8 mouse cellular contexts compared by ENCODE assay signal in the genomic region with DNA sequence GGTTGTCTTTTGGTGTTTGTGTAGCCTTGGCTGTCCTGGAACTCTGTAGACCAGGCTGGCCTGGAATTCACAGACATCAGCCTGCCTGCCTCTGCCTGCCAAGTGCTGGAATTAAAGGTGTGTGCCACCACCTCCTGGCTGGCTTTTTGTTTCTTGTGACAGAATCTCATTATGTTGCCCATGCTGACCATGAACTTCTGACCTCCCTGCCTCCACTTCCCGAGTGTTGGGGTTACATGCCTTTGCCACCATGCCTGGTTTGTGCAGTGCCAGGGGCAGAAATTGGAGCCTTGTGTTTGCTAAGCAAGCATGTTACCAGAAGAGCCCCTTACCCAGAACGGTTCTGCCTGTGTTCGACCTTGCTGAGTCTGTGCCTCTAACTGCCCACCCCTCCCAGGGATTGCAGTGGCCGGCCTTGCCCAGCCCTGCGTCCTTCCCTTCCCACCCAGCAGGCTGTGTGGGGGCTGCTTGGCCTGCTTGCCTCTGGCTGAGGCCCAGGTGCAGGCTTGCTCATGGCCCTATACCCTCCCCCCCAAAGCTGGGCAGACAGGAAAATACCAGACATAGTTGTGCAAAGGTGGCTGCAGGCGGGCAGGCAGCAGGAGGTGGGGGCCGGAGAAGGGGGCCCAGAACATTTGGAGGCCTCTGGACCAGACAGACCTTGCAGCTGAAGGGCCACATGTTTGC. TPM values are rescaled to one million over a fixed set of nuclear protein-coding genes. Genes with fewer than 3 reads are reported as not detected.
DNase-seq lines count a peak whose midpoint lies in the region; ATAC-seq and TF ChIP-seq lines count a peak whose summit lies in the region.

No protein-coding gene starts in this region.

- no peak overlapping the region for H3K4me2 ChIP-seq in forebrain, embryonic 13.5 days
- H3K4me2 ChIP-seq in forebrain, postnatal 0 days (ENCODE audit: low read depth) = no peak overlapping the region
- no peak overlapping the region for H3K4me2 ChIP-seq in hindbrain, postnatal 0 days (ENCODE audit: low read depth, low read length)
- H3K4me2 ChIP-seq in liver, embryonic 16.5 days (ENCODE audit: low read depth, low read length) = no peak overlapping the region

- H3K4me1 ChIP-seq in forebrain, embryonic 13.5 days = peaks cover 86% of the 10 kb centered on the region
- H3K4me1 ChIP-seq in forebrain, postnatal 0 days (ENCODE audit: insufficient read depth) = peaks cover 5% of the 10 kb centered on the region
- peaks cover 36% of the 10 kb centered on the region for H3K4me1 ChIP-seq in hindbrain, postnatal 0 days (ENCODE audit: insufficient read depth, low read length)
- H3K4me1 ChIP-seq in liver, embryonic 16.5 days (ENCODE audit: control insufficient read depth, low read depth, low read length) = peaks cover 30% of the 10 kb centered on the region
- H3K4me1 ChIP-seq in cerebellum, adult 2 months (ENCODE audit: control insufficient read depth, insufficient read depth, low read length) = peaks cover 5% of the 10 kb centered on the region

- H3K9ac ChIP-seq in forebrain, embryonic 13.5 days = peak overlapping the region; percentile 22; the same call in 1 of the 2 replicates
- no peak overlapping the region for H3K9ac ChIP-seq in forebrain, postnatal 0 days
- no peak overlapping the region for H3K9ac ChIP-seq in hindbrain, postnatal 0 days (replicated peaks; ENCODE audit: low read length)
- H3K9ac ChIP-seq in liver, embryonic 16.5 days (ENCODE audit: low read depth, low read length) = no peak overlapping the region

- H3K4me3 ChIP-seq in forebrain, embryonic 13.5 days = no peak overlapping the region
- H3K4me3 ChIP-seq in forebrain, postnatal 0 days (ENCODE audit: low read depth, low read length) = no peak overlapping the region
- H3K4me3 ChIP-seq in hindbrain, postnatal 0 days (ENCODE audit: low read length) = no peak overlapping the region
- no peak overlapping the region for H3K4me3 ChIP-seq in liver, embryonic 16.5 days (ENCODE audit: low read depth, low read length)
- no peak overlapping the region for H3K4me3 ChIP-seq in cerebellum, adult 2 months (replicated peaks; ENCODE audit: insufficient read depth, low read depth, low read length)

- CTCF ChIA-PET in Patski (lab: Charles Lee) = interaction anchor here (0.8 to 2.3 kb wide), 2 partner anchors 10 to 11 kb away, joined by 3 to 9 read pairs; no protein-coding TSS in a partner anchor

- POLR2A ChIA-PET in Patski (lab: Charles Lee) = interaction anchor here (0.6 kb wide), 1 partner anchor 9 kb away, joined by 3 read pairs; no protein-coding TSS in a partner anchor

- peak overlapping the region; percentile 21; the same call in 1 of the 2 replicates for H3K27ac ChIP-seq in forebrain, embryonic 13.5 days
- H3K27ac ChIP-seq in forebrain, postnatal 0 days (ENCODE audit: low read depth, low read length) = no peak overlapping the region
- H3K27ac ChIP-seq in hindbrain, postnatal 0 days = peak overlapping the region; percentile 32; the same call in 1 of the 2 replicates
- H3K27ac ChIP-seq in liver, embryonic 16.5 days (ENCODE audit: low read length) = no peak overlapping the region
- H3K27ac ChIP-seq in cerebellum, adult 2 months (ENCODE audit: insufficient read depth, low read length) = no peak overlapping the region

- WGBS in forebrain, embryonic 13.5 days = 46% methylated on average over 7 of the region's 7 CpGs
- WGBS in forebrain, postnatal 0 days = 39% methylated on average over 7 of the region's 7 CpGs
- WGBS in hindbrain, postnatal 0 days = 31% methylated on average over 7 of the region's 7 CpGs
- WGBS in liver, embryonic 16.5 days (ENCODE audit: insufficient replicate concordance) = 55% methylated on average over 7 of the region's 7 CpGs
- 47% methylated on average over 7 of the region's 7 CpGs for WGBS in cerebellum, adult 2 months

- TF ChIP-seq CTCF in forebrain, postnatal 0 days (IDR thresholded peaks at IDR 0.05; ENCODE audit: low read depth) = no peak
- no peak for TF ChIP-seq CTCF in Patski (IDR thresholded peaks at IDR 0.05)
- TF ChIP-seq CTCF in hindbrain, postnatal 0 days (IDR thresholded peaks at IDR 0.05; ENCODE audit: low read depth) = no peak
- no peak for TF ChIP-seq CTCF in cerebellum, adult 2 months (IDR thresholded peaks at IDR 0.05; ENCODE audit: borderline replicate concordance, insufficient read depth, low read depth, low read length)

- intact Hi-C loops in gastrocnemius, postnatal 14 days (cut with DNase I; ENCODE audit: low total_unique reads) = loop anchor here (10.0 kb wide), 2 partner anchors 108 to 288 kb away; no protein-coding TSS in a partner anchor

- no peak for DNase-seq in forebrain, postnatal 0 days
- DNase-seq in Patski (ENCODE audit: low read depth, low spot score) = no peak
- no peak for DNase-seq in hindbrain, postnatal 0 days (ENCODE audit: low spot score)
- DNase-seq in layer of hippocampus, postnatal 25 days (ENCODE audit: extremely low spot score in 1 of 2, low spot score in 1 of 2) = no peak
- no peak for DNase-seq in cerebellum, adult 2 months
- no peak for DNase-seq in gastrocnemius, postnatal 14 days

- H3K27me3 ChIP-seq in forebrain, embryonic 13.5 days = no peaks in the 10 kb centered on the region
- H3K27me3 ChIP-seq in forebrain, postnatal 0 days (ENCODE audit: insufficient read depth, low read length) = no peaks in the 10 kb centered on the region
- no peaks in the 10 kb centered on the region for H3K27me3 ChIP-seq in Patski
- no peaks in the 10 kb centered on the region for H3K27me3 ChIP-seq in hindbrain, postnatal 0 days (ENCODE audit: insufficient read depth, low read length)
- no peaks in the 10 kb centered on the region for H3K27me3 ChIP-seq in liver, embryonic 16.5 days (ENCODE audit: control insufficient read depth, insufficient read depth, low read depth, low read length)
- no peaks in the 10 kb centered on the region for H3K27me3 ChIP-seq in cerebellum, adult 2 months (ENCODE audit: control insufficient read depth, insufficient read depth, low read length)

- in situ Hi-C loops in Patski (cut with MboI; ENCODE audit: low pct_unique_long_range_greater_than_20kb) = no loop called here

- H3K9me3 ChIP-seq in forebrain, embryonic 13.5 days (replicated peaks) = no peaks in the 10 kb centered on the region
- no peaks in the 10 kb centered on the region for H3K9me3 ChIP-seq in forebrain, postnatal 0 days (ENCODE audit: low read length)
- H3K9me3 ChIP-seq in hindbrain, postnatal 0 days (ENCODE audit: low read length) = no peaks in the 10 kb centered on the region
- H3K9me3 ChIP-seq in liver, embryonic 16.5 days (replicated peaks; ENCODE audit: control insufficient read depth, low read length) = no peaks in the 10 kb centered on the region

- no peak for TF ChIP-seq POLR2A in cerebellum, adult 2 months (IDR thresholded peaks at IDR 0.05; ENCODE audit: borderline replicate concordance, insufficient read depth, low read length)

- ATAC-seq in forebrain, embryonic 13.5 days = no peak
- no peak for ATAC-seq in forebrain, postnatal 0 days
- ATAC-seq in Patski = peak; percentile 6
- no peak for ATAC-seq in hindbrain, postnatal 0 days
- ATAC-seq in liver, embryonic 16.5 days (ENCODE audit: low read depth) = peak; percentile 27; the same call in 1 of the 2 replicates

- 0 out of 2 replicates have a peak, but pooled peaks cover 5% of the 10 kb centered on the region for H3K36me3 ChIP-seq in forebrain, embryonic 13.5 days (ENCODE audit: poor library complexity, severe bottlenecking)
- H3K36me3 ChIP-seq in forebrain, postnatal 0 days (ENCODE audit: insufficient read depth) = no peaks in the 10 kb centered on the region
- no peaks in the 10 kb centered on the region for H3K36me3 ChIP-seq in hindbrain, postnatal 0 days (ENCODE audit: insufficient read depth, low read length)
- H3K36me3 ChIP-seq in liver, embryonic 16.5 days (ENCODE audit: control insufficient read depth, insufficient read depth) = no peaks in the 10 kb centered on the region

RNA-seq across cellular contexts. Expression of gene Glis2, which starts 8.4 kb away (rescaled TPM):
- 16.7 and 19.4 TPM in 2 replicates for polyA plus RNA-seq in forebrain, embryonic 13.5 days (2015; fragmentation: Nextera tagmentation; extraction: Ambion mirVana)
- total RNA-seq in forebrain, postnatal 0 days (2014; rRNA removed) = 13.3 and 15.2 TPM in 2 replicates
- polyA plus RNA-seq in forebrain, postnatal 0 days (2015; fragmentation: Nextera tagmentation; extraction: Ambion mirVana) = 7.1 and 11.6 TPM in 2 replicates
- polyA plus RNA-seq in Patski (2021) = 87.1 TPM
- 25.8 and 28.2 TPM in 2 replicates for total RNA-seq in hindbrain, postnatal 0 days (2014; rRNA removed)
- 12.0 and 12.5 TPM in 2 replicates for polyA plus RNA-seq in hindbrain, postnatal 0 days (2015; fragmentation: Nextera tagmentation; extraction: Ambion mirVana)
- 2.1 and 2.5 TPM in 2 replicates for polyA plus RNA-seq in liver, embryonic 16.5 days (2015; fragmentation: Nextera tagmentation; extraction: Ambion mirVana)
- 10 to 100 TPM; 15.4 to 16.2 TPM for total RNA-seq in layer of hippocampus, postnatal 25 days (2021)
- polyA plus RNA-seq in cerebellum, adult 2 months (2012; rRNA removed) = 16.0 and 19.5 TPM in 2 replicates
- 10 to 100 TPM; 11.8 to 15.2 TPM for total RNA-seq in gastrocnemius, postnatal 14 days (2021)

RNA-seq across cellular contexts. Expression of gene Pam16, which starts 21.9 kb away (rescaled TPM):
- polyA plus RNA-seq in forebrain, embryonic 13.5 days (2015; fragmentation: Nextera tagmentation; extraction: Ambion mirVana) = 142 and 149 TPM in 2 replicates
- total RNA-seq in forebrain, postnatal 0 days (2014; rRNA removed) = 52.2 and 54.5 TPM in 2 replicates
- polyA plus RNA-seq in forebrain, postnatal 0 days (2015; fragmentation: Nextera tagmentation; extraction: Ambion mirVana) = 138 and 161 TPM in 2 replicates
- 57.2 TPM for polyA plus RNA-seq in Patski (2021)
- 25.4 and 88.3 TPM in 2 replicates for total RNA-seq in hindbrain, postnatal 0 days (2014; rRNA removed)
- polyA plus RNA-seq in hindbrain, postnatal 0 days (2015; fragmentation: Nextera tagmentation; extraction: Ambion mirVana) = 135 and 140 TPM in 2 replicates
- polyA plus RNA-seq in liver, embryonic 16.5 days (2015; fragmentation: Nextera tagmentation; extraction: Ambion mirVana) = 50.8 and 54.5 TPM in 2 replicates
- total RNA-seq in layer of hippocampus, postnatal 25 days (2021) = 10 to 100 TPM; 76.3 to 82.6 TPM
- polyA plus RNA-seq in cerebellum, adult 2 months (2012; rRNA removed) = 121 and 132 TPM in 2 replicates
- total RNA-seq in gastrocnemius, postnatal 14 days (2021) = 10 to 100 TPM; 68.0 to 74.9 TPM

RNA-seq across cellular contexts. Expression of gene Vasn, which starts 36.8 kb away (rescaled TPM):
- 2.3 and 2.7 TPM in 2 replicates for polyA plus RNA-seq in forebrain, embryonic 13.5 days (2015; fragmentation: Nextera tagmentation; extraction: Ambion mirVana)
- total RNA-seq in forebrain, postnatal 0 days (2014; rRNA removed) = 5.5 and 6.5 TPM in 2 replicates
- polyA plus RNA-seq in forebrain, postnatal 0 days (2015; fragmentation: Nextera tagmentation; extraction: Ambion mirVana) = 3.0 and 3.6 TPM in 2 replicates
- 74.5 TPM for polyA plus RNA-seq in Patski (2021)
- total RNA-seq in hindbrain, postnatal 0 days (2014; rRNA removed) = 18.4 and 18.8 TPM in 2 replicates
- polyA plus RNA-seq in hindbrain, postnatal 0 days (2015; fragmentation: Nextera tagmentation; extraction: Ambion mirVana) = 6.1 and 7.3 TPM in 2 replicates
- polyA plus RNA-seq in liver, embryonic 16.5 days (2015; fragmentation: Nextera tagmentation; extraction: Ambion mirVana) = 2.0 and 3.0 TPM in 2 replicates
- total RNA-seq in layer of hippocampus, postnatal 25 days (2021) = 1 to 10 TPM; 6.0 TPM
- polyA plus RNA-seq in cerebellum, adult 2 months (2012; rRNA removed) = 6.4 and 6.5 TPM in 2 replicates
- total RNA-seq in gastrocnemius, postnatal 14 days (2021) = 1 to 10 TPM; 7.6 to 8.4 TPM

RNA-seq across cellular contexts. Expression of gene Dnaja3, which starts 36.9 kb away (rescaled TPM):
- 48.0 and 53.2 TPM in 2 replicates for polyA plus RNA-seq in forebrain, embryonic 13.5 days (2015; fragmentation: Nextera tagmentation; extraction: Ambion mirVana)
- 47.2 and 51.5 TPM in 2 replicates for total RNA-seq in forebrain, postnatal 0 days (2014; rRNA removed)
- 37.5 and 48.6 TPM in 2 replicates for polyA plus RNA-seq in forebrain, postnatal 0 days (2015; fragmentation: Nextera tagmentation; extraction: Ambion mirVana)
- polyA plus RNA-seq in Patski (2021) = 84.4 TPM
- total RNA-seq in hindbrain, postnatal 0 days (2014; rRNA removed) = 49.6 and 50.6 TPM in 2 replicates
- 52.9 and 54.3 TPM in 2 replicates for polyA plus RNA-seq in hindbrain, postnatal 0 days (2015; fragmentation: Nextera tagmentation; extraction: Ambion mirVana)
- polyA plus RNA-seq in liver, embryonic 16.5 days (2015; fragmentation: Nextera tagmentation; extraction: Ambion mirVana) = 46.5 and 47.3 TPM in 2 replicates
- total RNA-seq in layer of hippocampus, postnatal 25 days (2021) = 10 to 100 TPM; 62.5 to 71.8 TPM
- polyA plus RNA-seq in cerebellum, adult 2 months (2012; rRNA removed) = 60.6 and 64.0 TPM in 2 replicates
- total RNA-seq in gastrocnemius, postnatal 14 days (2021) = 100 to 1,000 TPM in 1 of 2 experiments, 10 to 100 TPM in 1; 88.0 to 100 TPM

RNA-seq across cellular contexts. Expression of gene Tfap4, which starts 43.3 kb away (rescaled TPM):
- 15.7 and 17.3 TPM in 2 replicates for polyA plus RNA-seq in forebrain, embryonic 13.5 days (2015; fragmentation: Nextera tagmentation; extraction: Ambion mirVana)
- total RNA-seq in forebrain, postnatal 0 days (2014; rRNA removed) = 9.1 and 10.2 TPM in 2 replicates
- 6.4 and 8.0 TPM in 2 replicates for polyA plus RNA-seq in forebrain, postnatal 0 days (2015; fragmentation: Nextera tagmentation; extraction: Ambion mirVana)
- polyA plus RNA-seq in Patski (2021) = 9.8 TPM
- total RNA-seq in hindbrain, postnatal 0 days (2014; rRNA removed) = 7.8 and 9.3 TPM in 2 replicates
- polyA plus RNA-seq in hindbrain, postnatal 0 days (2015; fragmentation: Nextera tagmentation; extraction: Ambion mirVana) = 7.0 and 7.6 TPM in 2 replicates
- polyA plus RNA-seq in liver, embryonic 16.5 days (2015; fragmentation: Nextera tagmentation; extraction: Ambion mirVana) = 4.7 and 4.8 TPM in 2 replicates
- total RNA-seq in layer of hippocampus, postnatal 25 days (2021) = 1 to 10 TPM; 4.4 to 5.0 TPM
- 9.8 and 9.9 TPM in 2 replicates for polyA plus RNA-seq in cerebellum, adult 2 months (2012; rRNA removed)
- 1 to 10 TPM; 4.1 to 4.4 TPM for total RNA-seq in gastrocnemius, postnatal 14 days (2021)

Comparison
In these comparisons a context has a peak if more than half of its experiments do, and no peak if none do; other contexts are left out.
1. H3K27ac ChIP-seq: peak in forebrain, embryonic 13.5 days (single experiment) and hindbrain, postnatal 0 days (single experiment); none in forebrain, postnatal 0 days (single experiment), liver, embryonic 16.5 days (single experiment) and cerebellum, adult 2 months (single experiment).
2. ATAC-seq: peak in Patski (single experiment) and liver, embryonic 16.5 days (single experiment); none in forebrain, embryonic 13.5 days (single experiment), forebrain, postnatal 0 days (single experiment) and hindbrain, postnatal 0 days (single experiment).